Mouse (Mus musculus): ENCODE data around the gene Supt4a.
A peak's percentile ranks its signal among the peaks of the same experiment; 100 is the strongest.

DNA sequence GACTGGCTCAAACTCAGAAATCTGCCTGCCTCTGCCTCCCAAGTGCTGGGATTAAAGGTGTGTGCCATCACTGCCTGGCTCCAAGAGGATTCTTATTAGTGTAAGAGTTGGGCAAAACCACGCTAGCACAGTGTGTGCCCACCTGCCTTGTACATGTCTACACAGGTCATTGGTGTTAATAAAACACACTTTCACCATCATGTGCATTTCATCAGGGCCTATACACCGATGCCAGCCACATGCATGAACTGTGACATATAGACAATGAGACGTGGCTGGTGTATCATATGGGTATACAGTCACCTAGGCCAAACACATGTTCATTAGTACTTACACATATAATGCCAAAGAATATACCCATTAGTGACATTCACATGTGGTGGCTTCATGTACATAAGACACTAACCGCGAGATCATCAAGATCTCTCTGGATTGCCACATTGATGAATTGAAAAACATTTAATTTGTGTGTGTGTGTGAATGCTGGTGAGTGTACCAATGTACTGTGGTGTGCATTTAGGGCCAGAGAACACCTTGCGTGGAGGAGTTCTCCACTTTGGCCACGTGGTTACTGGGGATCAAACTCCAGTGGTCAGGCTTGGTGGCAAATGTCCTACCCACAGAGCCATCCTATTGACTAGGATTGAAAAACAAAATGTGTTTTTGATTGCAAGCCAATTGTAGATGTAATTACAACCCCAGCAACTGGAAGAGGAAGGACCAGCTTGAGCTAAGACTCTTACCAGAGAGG, 21.0 kb downstream of the Supt4a start:
- TF ChIP-seq MAX (IDR thresholded peaks at IDR 0.05) (peak; percentile 55), CTCF (IDR thresholded peaks at IDR 0.05; ENCODE audit: control insufficient read depth, insufficient read depth, insufficient read length) (no peak), USF1 (IDR thresholded peaks at IDR 0.05; ENCODE audit: low read depth) (peak; percentile 48), CEBPB (IDR thresholded peaks at IDR 0.05; ENCODE audit: low read depth) (no peak)
